Mouse (Mus musculus) midbrain, embryonic 11.5 days (tissue): ENCODE measurements around the gene Usp24. TPM values are rescaled to one million over a fixed set of nuclear protein-coding genes. Genes with fewer than 3 reads are reported as not detected.

Source experiments
- ATAC-seq: fragments of 200-750 bp; cut with Nextera tagmentation; 2 replicates; pipeline ENCODE4 v1.8.0; 2017; ENCODE audit warnings: moderate TSS enrichment, moderate library complexity; ENCODE audit not compliant: low FRiP score
- DNase-seq: peaks from one replicate; pipeline ENCODE4 v3.0.0; 2015; ENCODE audit warnings: low spot score; ENCODE audit errors: missing footprints
- H3K27ac ChIP-seq: fragments of 300-500 bp; sonication (generic); 2 replicates; pipeline ENCODE4 v1.5.1; 2014; ENCODE audit warnings: low read depth, low read length
- H3K27me3 ChIP-seq: fragments of 300-500 bp; sonication (generic); 2 replicates; pipeline ENCODE4 v1.6.1; 2014; ENCODE audit warnings: mild to moderate bottlenecking, low read length, moderate library complexity, mixed read lengths; ENCODE audit not compliant: control insufficient read depth, insufficient read depth
- H3K36me3 ChIP-seq: fragments of 300-500 bp; sonication (generic); 2 replicates; pipeline ENCODE4 v1.6.1; 2014; ENCODE audit warnings: mild to moderate bottlenecking, low read length, moderate library complexity, mixed read lengths; ENCODE audit not compliant: control insufficient read depth, insufficient read depth
- H3K4me1 ChIP-seq: fragments of 300-500 bp; sonication (generic); 2 replicates; pipeline ENCODE4 v1.6.1; 2014; ENCODE audit warnings: low read length; ENCODE audit not compliant: control insufficient read depth, insufficient read depth
- H3K4me2 ChIP-seq: fragments of 300-500 bp; sonication (generic); 2 replicates; pipeline ENCODE4 v1.6.1; 2014; ENCODE audit warnings: mild to moderate bottlenecking, moderate library complexity
- H3K4me3 ChIP-seq: fragments of 300-500 bp; sonication (generic); 2 replicates; pipeline ENCODE4 v1.5.1; 2014; ENCODE audit warnings: low read depth, low read length
- H3K9ac ChIP-seq: fragments of 300-500 bp; sonication (generic); 2 replicates; pipeline ENCODE4 v1.6.1; 2014; ENCODE audit warnings: low read length
- H3K9me3 ChIP-seq: fragments of 300-500 bp; sonication (generic); 2 replicates; pipeline ENCODE4 v1.6.1; 2016; ENCODE audit warnings: low read length; ENCODE audit not compliant: control insufficient read depth
- WGBS: fragments of 180-500 bp; shearing (Covaris S2); extraction: QIAGEN DNeasy Blood & Tissue Kit; methylation state at CpG from one replicate; pipeline ENCODE4 v1.1.7; 2014; 5-methylcytosine and 5-hydroxymethylcytosine counted together
- polyA plus RNA-seq: library from polyadenylated mRNA; unstranded; fragments of >200 nt; fragmentation: Nextera tagmentation; extraction: Ambion mirVana; gene quantifications from 2 replicates; pipeline ENCODE4 v1.2.1, GENCODE M21; 2014

Usp24 gene
- polyA plus RNA-seq, 1 experiment from 2014 or later = 10.0 TPM

GRCm38 (mm10) chr4:106483215-106483727 lies 167.3 kb downstream of the Usp24 start:
- H3K4me3 ChIP-seq = no peak overlapping the region
- 37% methylated on average over 7 of the region's 7 CpGs for WGBS
- DNase-seq (peak; percentile 70), ATAC-seq (no peak)
- H3K4me2 ChIP-seq = no peak overlapping the region
- H3K9ac ChIP-seq = no peak overlapping the region
- no peaks in the 10 kb centered on the region for H3K9me3 ChIP-seq
- no peak overlapping the region for H3K27ac ChIP-seq
- no peaks in the 10 kb centered on the region for H3K27me3 ChIP-seq
- H3K4me1 ChIP-seq = no peaks in the 10 kb centered on the region
- no peaks in the 10 kb centered on the region for H3K36me3 ChIP-seq

- Histone ChIP-seq H3K27ac (no peak overlapping the region), H3K4me2 (no peak overlapping the region), H3K9ac (no peak overlapping the region), H3K9me3 (no peaks in the 10 kb centered on the region), H3K4me3 (no peak overlapping the region), H3K27me3 (no peaks in the 10 kb centered on the region), H3K4me1 (no peaks in the 10 kb centered on the region), H3K36me3 (no peaks in the 10 kb centered on the region)
- ATAC-seq (no peak), DNase-seq (peak; percentile 69)
- WGBS = 88% methylated on average over 1 of the region's 1 CpGs
These were observed 167.8 kb downstream of the Usp24 start for GRCm38 (mm10) chr4:106483831-106484230.

- 67% methylated on average over 4 of the region's 4 CpGs for WGBS
- Histone ChIP-seq H3K9me3 (no peaks in the 10 kb centered on the region), H3K27ac (no peak overlapping the region), H3K27me3 (no peaks in the 10 kb centered on the region), H3K4me1 (no peaks in the 10 kb centered on the region), H3K9ac (no peak overlapping the region), H3K36me3 (no peaks in the 10 kb centered on the region), H3K4me3 (no peak overlapping the region), H3K4me2 (no peak overlapping the region)
- ATAC-seq (no peak), DNase-seq (peak; percentile 37)
These were observed 174.6 kb downstream of the Usp24 start for GRCm38 (mm10) chr4:106490620-106491019.

Other genes starting within 250 kb of the Usp24 start
- 1.1 and 1.4 TPM in 2 replicates for gene Pcsk9, start 148.1 kb downstream of the Usp24 start, polyA plus RNA-seq
- not detected in 2 replicates for gene Bsnd, start 176.1 kb downstream of the Usp24 start, polyA plus RNA-seq
- 25.0 and 27.1 TPM in 2 replicates for gene Dhcr24, start 244.8 kb downstream of the Usp24 start, polyA plus RNA-seq